Mouse (Mus musculus): ENCODE data around the gene Zfr.

Zfr gene

GRCm38 (mm10) chr15:12193880-12194816 lies 76.5 kb downstream of the Zfr start:
- CTCF ChIA-PET, result no interaction called here

GRCm38 (mm10) chr15:12194817-12195735 lies 77.4 kb downstream of the Zfr start:
- CTCF ChIA-PET, result no interaction called here

DNA sequence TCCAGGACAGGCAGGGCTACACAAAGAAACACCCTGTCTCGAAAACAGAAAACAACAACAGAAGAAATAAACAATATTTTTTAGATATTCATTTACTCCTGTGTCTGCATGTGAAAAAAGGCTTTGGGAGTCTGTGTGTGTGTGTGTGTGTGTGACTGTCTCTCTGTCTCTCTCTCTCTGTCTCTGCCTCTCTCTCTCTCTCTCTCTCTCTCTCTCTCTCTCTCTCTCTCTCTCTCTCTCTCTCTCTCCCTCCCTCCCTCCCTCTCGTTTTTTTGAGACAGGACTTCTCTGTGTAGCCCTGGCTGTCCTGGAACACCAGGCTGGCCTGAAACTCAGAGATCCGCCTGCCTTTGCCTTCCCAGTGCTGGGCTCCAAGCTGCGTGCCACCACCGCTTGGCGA lies 78.3 kb downstream of the Zfr start:
- CTCF ChIA-PET, result interaction anchor here (2.1 kb wide), 1 partner anchor 52 kb away, joined by 8 read pairs; no protein-coding TSS in a partner anchor

DNA sequence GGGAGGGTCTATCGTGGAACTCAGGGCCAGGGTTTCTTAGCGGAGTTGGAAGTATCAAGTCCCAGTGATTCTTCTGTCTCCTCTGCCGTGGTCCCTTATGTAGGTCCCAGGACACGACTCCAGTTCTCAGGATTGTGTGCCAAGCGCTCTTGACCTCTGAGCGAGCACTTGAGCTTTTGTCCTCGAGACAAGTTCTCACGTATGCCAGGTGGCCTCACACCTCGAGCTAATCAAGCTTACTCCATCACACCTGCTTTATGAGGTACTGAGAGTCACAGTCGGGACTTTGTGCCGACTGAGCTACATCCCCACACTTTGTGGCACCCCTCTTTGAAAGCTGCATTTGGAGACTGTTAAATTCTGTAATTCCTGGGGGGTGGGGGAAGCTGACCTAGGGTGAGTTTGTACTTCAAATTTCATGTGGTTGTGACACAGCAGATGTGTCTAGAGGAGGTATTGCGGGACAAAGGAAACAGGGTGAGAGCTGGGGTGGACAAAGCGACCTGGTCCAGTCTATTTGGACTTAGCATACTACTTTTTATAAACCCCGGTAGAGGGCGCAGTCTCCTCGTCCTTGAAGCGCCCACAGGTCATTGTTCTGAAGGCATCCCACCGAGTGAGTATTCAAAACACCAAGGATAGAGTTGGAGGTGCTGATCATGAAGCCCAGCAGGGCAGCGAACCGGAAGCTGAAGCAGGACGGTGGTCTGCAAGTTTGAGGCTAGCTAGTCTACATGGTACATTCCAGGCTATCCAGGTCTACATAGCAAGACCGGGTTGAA lies 79.0 kb downstream of the Zfr start:
- CTCF ChIA-PET, result interaction anchor here (1.0 to 2.1 kb wide), 5 partner anchors 9 to 52 kb away, joined by 3 to 8 read pairs (median 6); no protein-coding TSS in a partner anchor

DNA sequence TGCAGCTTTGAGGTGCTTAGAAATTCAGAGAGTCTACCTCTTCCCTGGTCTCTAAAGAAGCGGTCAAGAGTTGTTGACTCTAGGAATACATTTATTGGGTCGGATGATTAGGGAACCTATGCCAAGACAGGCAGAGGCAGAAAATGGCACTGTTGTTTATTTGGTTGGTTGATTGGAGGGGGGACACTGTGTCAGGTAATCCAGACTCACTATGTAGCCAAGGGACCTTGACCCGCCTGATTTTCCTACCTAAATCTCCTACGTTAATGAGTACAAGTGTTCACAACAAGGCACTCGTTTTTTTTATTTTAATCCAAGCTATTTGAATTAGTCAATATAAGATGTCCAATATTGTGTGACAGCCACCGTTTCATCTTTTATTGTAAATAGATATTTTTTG lies 79.7 kb downstream of the Zfr start:
- CTCF ChIA-PET, result interaction anchor here (0.6 to 2.1 kb wide), 7 partner anchors 9 to 135 kb away, joined by 3 to 8 read pairs (median 6); no protein-coding TSS in a partner anchor

GRCm38 (mm10) chr15:12200021-12200420 lies 82.4 kb downstream of the Zfr start:
- CTCF ChIA-PET, result no interaction called here

DNA sequence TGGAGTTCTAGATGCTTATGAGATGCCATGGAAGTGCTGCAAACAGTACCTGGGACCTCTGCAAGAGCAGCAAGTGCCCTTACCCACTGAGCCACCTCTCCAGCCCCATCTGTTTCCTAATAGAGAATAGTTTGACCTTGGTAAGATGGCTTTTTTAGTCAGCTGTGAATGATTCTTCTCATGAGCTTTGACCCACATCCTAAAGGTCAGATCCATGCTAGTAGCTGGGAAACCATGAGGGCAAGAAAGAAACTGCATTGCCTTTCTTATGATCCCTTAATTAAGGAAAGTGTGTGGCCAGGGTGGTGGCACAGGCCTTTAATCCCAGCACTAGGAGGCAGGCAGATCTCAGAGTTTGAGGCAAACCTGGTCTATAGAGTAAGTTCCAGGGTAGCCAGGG lies 84.2 kb downstream of the Zfr start:
- CTCF ChIA-PET, result no interaction called here

DNA sequence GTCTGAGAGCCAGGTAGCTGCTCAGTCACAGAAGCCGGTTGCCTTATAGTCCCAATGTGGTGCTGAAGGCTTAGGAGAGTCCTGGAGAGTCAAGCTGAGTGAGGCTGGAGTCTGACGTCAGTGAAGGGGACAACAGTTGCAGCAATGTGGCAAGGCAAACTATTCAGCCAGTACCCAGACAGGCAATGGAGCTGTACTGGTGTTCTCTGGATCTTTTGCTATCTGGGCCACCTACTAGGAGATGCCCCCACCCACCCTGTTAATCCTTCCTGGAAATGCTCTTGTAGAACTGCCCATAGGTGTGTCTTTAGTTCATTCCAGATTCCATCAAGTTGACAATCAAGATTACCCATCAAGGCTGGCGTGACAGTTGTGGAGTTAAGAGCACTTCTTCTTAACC lies 84.8 kb downstream of the Zfr start:
- CTCF ChIA-PET, result no interaction called here

GRCm38 (mm10) chr15:12203008-12203407 lies 85.4 kb downstream of the Zfr start:
- CTCF ChIA-PET, result interaction anchor here (1.6 kb wide), 1 partner anchor 34 kb away, joined by 5 read pairs; no protein-coding TSS in a partner anchor

DNA sequence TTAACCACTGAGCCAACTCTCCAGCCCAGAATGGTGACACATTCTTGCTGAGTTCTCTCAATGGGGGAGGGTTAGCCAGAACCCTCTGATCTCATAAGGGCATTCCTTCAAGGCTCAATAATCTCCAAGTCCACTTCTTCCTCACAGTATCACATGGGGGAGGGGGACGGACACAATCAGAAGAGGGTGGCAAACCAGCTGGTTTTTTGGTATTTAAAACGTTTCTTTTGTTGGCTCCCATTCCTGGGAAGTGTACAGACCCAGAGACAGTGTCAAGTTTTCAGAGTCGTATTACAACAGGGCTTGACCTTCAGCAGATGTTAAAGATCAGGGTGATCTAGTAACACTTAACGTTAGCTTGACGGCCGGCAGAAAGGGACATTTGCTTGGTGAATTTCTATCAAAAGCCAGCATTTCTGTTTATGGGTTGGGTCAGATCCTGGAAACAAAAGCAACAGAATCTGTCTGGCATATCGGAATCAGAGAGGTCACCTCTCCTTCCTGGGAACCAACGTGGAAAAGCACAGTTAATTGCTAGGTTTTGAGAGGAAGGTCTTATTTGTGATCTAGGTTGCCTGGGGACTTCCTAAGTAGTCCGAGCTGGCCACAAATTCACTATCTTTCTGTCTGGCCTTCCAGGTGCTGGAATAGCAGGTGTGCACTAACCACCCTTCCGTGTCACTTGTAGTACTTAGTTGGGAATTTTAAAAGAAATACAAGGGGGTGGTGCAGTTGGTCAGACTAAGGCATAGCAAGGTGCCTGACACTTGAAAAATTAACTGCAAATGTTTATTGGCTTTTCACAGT lies 86.1 kb downstream of the Zfr start:
- CTCF ChIA-PET, result interaction anchor here (1.6 kb wide), 1 partner anchor 33 kb away, joined by 5 read pairs; no protein-coding TSS in a partner anchor

DNA sequence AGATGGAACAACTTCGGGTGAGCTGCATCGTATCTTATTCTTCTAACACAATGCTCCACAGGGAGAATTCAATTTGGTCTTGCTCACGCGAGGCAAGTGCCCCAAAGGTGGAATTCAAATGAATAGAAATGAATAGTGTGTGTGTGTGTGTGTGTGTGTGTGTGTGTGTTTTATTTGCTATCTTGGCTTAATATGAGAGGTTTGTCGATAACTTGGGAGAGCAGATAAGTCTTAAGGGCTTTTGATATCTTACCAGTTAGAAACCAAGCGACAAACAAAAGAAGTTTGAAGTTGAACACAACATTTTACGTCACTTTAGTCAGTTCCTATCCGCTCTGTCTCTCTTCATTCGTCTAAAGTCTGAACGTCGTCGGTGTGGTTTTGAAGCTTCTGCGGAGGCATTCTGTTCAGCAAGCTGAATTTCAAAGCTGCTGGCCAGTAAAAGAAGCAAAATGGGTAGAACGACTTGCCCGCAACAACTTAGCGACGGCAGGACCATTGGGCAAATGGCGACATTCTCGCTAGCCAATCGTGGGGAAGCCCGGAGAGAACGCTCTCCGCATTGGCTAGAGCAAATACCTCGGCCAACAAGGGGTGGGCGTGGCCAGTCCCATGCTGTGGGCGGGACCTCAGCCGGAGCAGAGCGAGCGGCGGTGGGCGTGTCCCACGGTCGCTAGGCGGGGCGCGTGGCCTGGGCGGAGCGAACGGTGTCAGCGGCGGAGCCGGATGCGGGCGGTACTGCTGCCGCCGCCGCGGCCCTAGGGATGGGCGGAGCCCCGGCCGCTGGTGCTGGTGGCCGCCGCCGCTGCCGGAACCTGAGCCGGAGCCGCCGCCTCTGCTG lies 86.9 kb downstream of the Zfr start, which contains the start of gene Mtmr12:
TSS of gene Mtmr12 (plus strand) at position 710 of the 841 bp plus-strand sequence.
- CTCF ChIA-PET, result interaction anchor here (1.6 kb wide), 1 partner anchor 33 kb away, joined by 5 read pairs; no protein-coding TSS in a partner anchor

- CTCF ChIA-PET, result interaction anchor here (1.0 to 1.4 kb wide), 2 partner anchors 8 to 11 kb away, joined by 6 read pairs; no protein-coding TSS in a partner anchor
Measured at GRCm38 (mm10) chr15:12205160-12205901, 87.7 kb downstream of the Zfr start.

- CTCF ChIA-PET, result interaction anchor here (1.0 to 1.4 kb wide), 2 partner anchors 8 to 10 kb away, joined by 6 read pairs; no protein-coding TSS in a partner anchor
Measured at GRCm38 (mm10) chr15:12205902-12206645, 88.4 kb downstream of the Zfr start.

DNA sequence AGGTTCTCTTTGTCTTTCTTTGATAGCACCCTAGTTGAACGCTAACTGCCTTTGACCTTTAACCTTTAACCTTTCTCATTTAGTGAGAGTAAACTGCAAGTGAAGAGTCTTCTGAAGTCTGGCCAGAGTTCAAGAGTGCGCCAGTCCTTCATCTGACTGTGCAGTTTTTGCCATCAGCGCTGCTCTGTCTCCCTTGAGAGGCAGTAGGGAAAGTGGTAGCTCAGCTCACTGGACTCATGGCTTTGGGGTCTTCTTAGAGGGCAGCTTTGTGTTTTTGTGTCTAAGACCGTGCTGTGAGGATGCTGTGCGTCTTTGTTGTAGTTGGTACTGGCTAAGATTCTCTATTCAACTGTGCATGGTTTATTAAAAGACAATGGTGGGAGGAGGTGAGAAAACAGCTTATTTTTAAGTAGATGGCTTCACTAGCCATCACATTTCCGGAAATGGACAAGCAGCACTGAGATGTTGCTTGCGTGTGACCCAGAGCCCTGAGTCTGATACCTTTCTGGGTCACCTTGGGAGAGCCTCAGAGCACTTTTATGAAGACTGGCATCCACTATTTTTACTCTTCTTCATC lies 89.1 kb downstream of the Zfr start:
- CTCF ChIA-PET, result interaction anchor here (1.4 kb wide), 1 partner anchor 9 kb away, joined by 6 read pairs; no protein-coding TSS in a partner anchor

DNA sequence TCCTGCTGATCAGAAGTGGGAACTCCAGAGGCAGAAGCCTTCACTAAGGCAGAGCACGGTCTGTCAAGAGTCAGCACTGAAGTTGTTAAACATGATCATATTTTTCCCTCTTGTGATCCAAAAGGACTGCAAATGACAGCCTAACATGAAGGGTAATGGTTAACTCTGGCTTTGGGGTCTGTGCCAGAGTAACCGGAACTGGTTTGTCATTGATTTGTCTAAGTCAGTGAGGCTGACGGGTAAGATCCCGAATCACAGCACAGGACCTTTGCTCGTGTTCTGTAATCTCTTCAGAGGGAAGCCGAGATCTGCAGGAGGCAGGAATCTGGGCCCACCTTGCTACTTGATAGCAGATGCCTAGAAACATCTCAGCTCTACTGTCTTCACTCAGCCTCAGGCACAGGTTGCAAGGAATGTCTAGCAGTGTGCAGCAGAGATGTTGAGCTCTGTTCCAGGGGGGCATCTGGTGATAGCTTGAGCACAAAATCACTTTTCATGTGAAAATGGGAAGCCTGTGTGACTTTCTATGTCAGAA lies 90.0 kb downstream of the Zfr start:
- CTCF ChIA-PET, result interaction anchor here (0.5 kb wide), 1 partner anchor 220 kb away, joined by 3 read pairs; no protein-coding TSS in a partner anchor

DNA sequence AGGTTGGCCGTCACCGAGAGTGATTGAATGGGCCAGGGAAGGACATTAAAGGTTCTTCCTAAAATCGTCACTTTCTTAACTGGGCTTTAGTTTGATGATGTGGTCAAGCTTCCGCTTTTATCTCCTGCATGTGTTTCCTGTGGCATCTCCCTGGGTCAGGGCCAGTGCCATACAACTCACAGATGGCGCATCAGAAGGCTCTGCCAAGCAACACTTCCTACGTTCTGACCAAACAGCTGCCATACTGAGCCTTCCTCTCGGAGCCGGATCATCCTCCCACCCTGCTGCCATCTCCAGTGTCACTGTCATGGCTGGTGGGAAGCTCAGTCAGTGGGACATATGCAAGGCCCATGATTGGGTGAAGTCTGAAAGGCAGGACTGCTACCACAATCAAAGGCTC lies 93.9 kb downstream of the Zfr start:
- CTCF ChIA-PET, result interaction anchor here (1.4 kb wide), 1 partner anchor 14 kb away, joined by 6 read pairs; no protein-coding TSS in a partner anchor

- CTCF ChIA-PET, result interaction anchor here (1.4 kb wide), 1 partner anchor 15 kb away, joined by 6 read pairs; no protein-coding TSS in a partner anchor
Measured at GRCm38 (mm10) chr15:12212266-12212665, 94.6 kb downstream of the Zfr start.

All from spleen, embryonic (tissue).